Mouse (Mus musculus) urinary bladder, postnatal 25 days (tissue): ENCODE results near the gene Ier5.
A peak's percentile ranks its signal among the peaks of the same experiment; 100 is the strongest.

Experiments
- DNase-seq: peaks from one replicate; pipeline ENCODE4 v3.0.0; 2022; ENCODE audit warnings: low spot score

Gene Ier5

GRCm38 (mm10) chr1:155098486-155099279 lies 753 bp downstream of the Ier5 start:
- DNase-seq: peak; percentile 49

- peak; percentile 37 for DNase-seq
Measured at GRCm38 (mm10) chr1:155097931-155098485, 1.4 kb downstream of the Ier5 start.

GRCm38 (mm10) chr1:155097354-155097753 lies 2.1 kb downstream of the Ier5 start:
- no peak for DNase-seq

- no peak for DNase-seq
Measured at GRCm38 (mm10) chr1:155096620-155097261, 2.7 kb downstream of the Ier5 start.

- DNase-seq: no peak
Measured at GRCm38 (mm10) chr1:155093971-155094707, 5.3 kb downstream of the Ier5 start.

GRCm38 (mm10) chr1:155093145-155093791 lies 6.2 kb downstream of the Ier5 start:
- peak; percentile 57 for DNase-seq

GRCm38 (mm10) chr1:155091842-155092800 lies 7.3 kb downstream of the Ier5 start:
- no peak for DNase-seq

GRCm38 (mm10) chr1:155091374-155091841 lies 8.0 kb downstream of the Ier5 start:
- no peak for DNase-seq

GRCm38 (mm10) chr1:155090736-155091135 lies 8.7 kb downstream of the Ier5 start:
- no peak for DNase-seq

- no peak for DNase-seq
Measured at GRCm38 (mm10) chr1:155090327-155090726, 9.1 kb downstream of the Ier5 start.

GRCm38 (mm10) chr1:155088847-155089603 lies 10.4 kb downstream of the Ier5 start:
- DNase-seq: no peak

GRCm38 (mm10) chr1:155088046-155088445 lies 11.4 kb downstream of the Ier5 start:
- DNase-seq: no peak

GRCm38 (mm10) chr1:155086893-155087292 lies 12.5 kb downstream of the Ier5 start:
- no peak for DNase-seq

- no peak for DNase-seq
Measured at GRCm38 (mm10) chr1:155086416-155086815, 13.0 kb downstream of the Ier5 start.

- DNase-seq: no peak
Measured at GRCm38 (mm10) chr1:155084839-155085238, 14.6 kb downstream of the Ier5 start.

GRCm38 (mm10) chr1:155083271-155084265 lies 15.9 kb downstream of the Ier5 start:
- peak; percentile 90 for DNase-seq

- DNase-seq: no peak
Measured at GRCm38 (mm10) chr1:155082965-155083268, 16.5 kb downstream of the Ier5 start.

- DNase-seq: no peak
Measured at GRCm38 (mm10) chr1:155082158-155082964, 17.1 kb downstream of the Ier5 start.
